Mouse (Mus musculus) thymus, adult 2 months (tissue): ENCODE data around the gene Acap1. TPM values are rescaled to one million over a fixed set of nuclear protein-coding genes. Genes with fewer than 3 reads are reported as not detected.
"Not testable (repeated sequence)": the region's sequence is repeated elsewhere in the genome, so short reads cannot be mapped to it uniquely, and the experiment has no call there.

ENCODE experiments used
- DNase-seq: peaks from one replicate; pipeline ENCODE4 v3.0.0; 2021
- H3K27ac ChIP-seq: fragments of 200-500 bp; 2 replicates; pipeline ENCODE4 v1.5.1; 2012; ENCODE audit warnings: low read length, control low read depth; ENCODE audit not compliant: control insufficient read depth, insufficient read depth
- H3K27me3 ChIP-seq: fragments of 200-500 bp; 2 replicates; pipeline ENCODE4 v1.6.1; 2012; ENCODE audit warnings: mild to moderate bottlenecking, low read length, moderate library complexity, mixed read lengths; ENCODE audit not compliant: control insufficient read depth, insufficient read depth
- H3K36me3 ChIP-seq: fragments of 200-500 bp; 2 replicates; pipeline ENCODE4 v1.6.1; 2012; ENCODE audit warnings: mild to moderate bottlenecking, low read length, moderate library complexity; ENCODE audit not compliant: control insufficient read depth, insufficient read depth
- H3K4me1 ChIP-seq: fragments of 200-500 bp; replicated peaks from 2 replicates; pipeline ENCODE4 v1.6.1; 2012; ENCODE audit warnings: low read length; ENCODE audit not compliant: control insufficient read depth, insufficient read depth
- H3K4me3 ChIP-seq: fragments of 200-500 bp; 2 replicates; pipeline ENCODE4 v1.5.1; 2012; ENCODE audit warnings: mild to moderate bottlenecking, low read length, control low read depth, moderate library complexity; ENCODE audit not compliant: control insufficient read depth, insufficient read depth
- CTCF ChIP-seq: fragments of 200-500 bp; IDR thresholded peaks from 2 replicates; pipeline ENCODE4 v1.5.1; 2012; ENCODE audit warnings: mild to moderate bottlenecking, control low read depth, low read length, moderate library complexity, borderline replicate concordance; ENCODE audit not compliant: control insufficient read depth, poor library complexity, insufficient read depth; ENCODE audit errors: extremely low read depth
- POLR2A ChIP-seq: fragments of 200-500 bp; IDR thresholded peaks from 2 replicates; pipeline ENCODE4 v1.6.1; 2012; ENCODE audit warnings: mild to moderate bottlenecking, low read length, control low read depth, moderate library complexity; ENCODE audit not compliant: control insufficient read depth, poor library complexity, insufficient read depth; ENCODE audit errors: extremely low read depth
- WGBS: fragments of 180-500 bp; shearing (Covaris S2); methylation state at CpG from one replicate; pipeline ENCODE4 v1.1.7; 2018; 5-methylcytosine and 5-hydroxymethylcytosine counted together
- polyA plus RNA-seq: library from polyadenylated mRNA; depleted of rRNA; stranded (reverse); fragments of >200 nt; gene quantifications from 2 replicates; pipeline ENCODE4 v1.2.3, GENCODE M21; 2012

Acap1 gene
- polyA plus RNA-seq, 1 experiment, result 462 TPM

DNA sequence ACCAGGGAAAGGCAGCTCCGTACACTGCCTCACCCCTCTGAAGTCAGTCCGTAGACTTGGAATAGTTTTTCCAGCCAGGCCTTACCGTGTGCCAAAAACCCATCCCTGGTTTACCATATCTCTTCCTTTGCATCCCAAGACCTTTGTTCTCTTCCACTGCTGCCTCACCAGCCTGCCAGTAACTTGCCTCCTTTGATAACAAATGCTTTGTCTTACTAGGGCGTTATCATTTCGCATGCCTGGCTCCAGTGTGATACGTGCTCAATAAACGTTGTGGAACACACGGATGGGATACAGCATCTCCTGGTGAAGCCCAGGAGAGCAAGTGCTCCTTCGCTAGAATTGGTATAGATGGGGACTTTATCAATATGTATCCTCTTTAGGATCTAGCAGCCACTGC, 28.0 kb downstream of the Acap1 start:
- TF ChIP-seq CTCF (no peak), POLR2A (no peak)
- H3K27ac ChIP-seq, result no peak overlapping the region
- 90% methylated on average over 9 of the region's 9 CpGs for WGBS
- no peak for DNase-seq
- H3K27me3 ChIP-seq, result no peaks in the 10 kb centered on the region
- no peaks in the 10 kb centered on the region for H3K36me3 ChIP-seq
- H3K4me3 ChIP-seq, result no peak overlapping the region
- no peaks in the 10 kb centered on the region for H3K4me1 ChIP-seq

DNA sequence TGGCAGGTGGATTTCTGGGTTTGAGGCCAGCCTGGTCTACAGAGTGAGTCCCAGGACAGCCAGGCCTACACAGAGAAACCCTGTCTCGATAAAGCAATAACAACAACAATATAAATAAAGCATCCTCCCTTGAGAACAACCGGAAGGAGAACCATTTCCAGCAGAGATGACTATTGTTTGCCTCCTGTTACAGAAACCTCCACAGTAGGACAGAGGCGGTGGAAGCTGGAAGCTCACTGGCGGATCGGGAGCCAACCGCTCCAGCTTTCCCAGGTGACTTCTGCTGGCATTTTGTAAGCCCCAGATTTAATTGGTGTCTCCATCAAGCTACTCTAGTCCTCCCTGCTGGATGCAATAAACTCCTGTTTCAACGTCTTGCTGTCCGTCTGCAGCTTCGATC, 29.8 kb downstream of the Acap1 start:
- Histone ChIP-seq H3K27me3 (no peaks in the 10 kb centered on the region), H3K36me3 (no peaks in the 10 kb centered on the region), H3K4me1 (no peaks in the 10 kb centered on the region), H3K4me3 (no peak overlapping the region), H3K27ac (no peak overlapping the region)
- TF ChIP-seq CTCF, result no peak
- no peak for TF ChIP-seq POLR2A
- 96% methylated on average over 9 of the region's 9 CpGs for WGBS
- no peak for DNase-seq

- H3K4me1 ChIP-seq, result no peaks in the 10 kb centered on the region
- TF ChIP-seq CTCF (no peak), POLR2A (no peak)
These were observed 31.0 kb downstream of the Acap1 start for GRCm38 (mm10) chr11:69864138-69864860.

GRCm38 (mm10) chr11:69863729-69864128, 31.6 kb downstream of the Acap1 start:
- H3K4me1 ChIP-seq, H3K27ac ChIP-seq, H3K27me3 ChIP-seq, DNase-seq, H3K4me3 ChIP-seq, H3K36me3 ChIP-seq: not testable (repeated sequence)
- 85% methylated on average over 3 of the region's 3 CpGs for WGBS

More at GRCm38 (mm10) chr11:69864138-69864860, 31.0 kb downstream of the Acap1 start:
- no peaks in the 10 kb centered on the region for H3K36me3 ChIP-seq
- no peak for DNase-seq
- WGBS, result 53% methylated on average over 8 of the region's 8 CpGs
- no peak overlapping the region for H3K4me3 ChIP-seq
- H3K27ac ChIP-seq, result no peak overlapping the region
- no peaks in the 10 kb centered on the region for H3K27me3 ChIP-seq

DNA sequence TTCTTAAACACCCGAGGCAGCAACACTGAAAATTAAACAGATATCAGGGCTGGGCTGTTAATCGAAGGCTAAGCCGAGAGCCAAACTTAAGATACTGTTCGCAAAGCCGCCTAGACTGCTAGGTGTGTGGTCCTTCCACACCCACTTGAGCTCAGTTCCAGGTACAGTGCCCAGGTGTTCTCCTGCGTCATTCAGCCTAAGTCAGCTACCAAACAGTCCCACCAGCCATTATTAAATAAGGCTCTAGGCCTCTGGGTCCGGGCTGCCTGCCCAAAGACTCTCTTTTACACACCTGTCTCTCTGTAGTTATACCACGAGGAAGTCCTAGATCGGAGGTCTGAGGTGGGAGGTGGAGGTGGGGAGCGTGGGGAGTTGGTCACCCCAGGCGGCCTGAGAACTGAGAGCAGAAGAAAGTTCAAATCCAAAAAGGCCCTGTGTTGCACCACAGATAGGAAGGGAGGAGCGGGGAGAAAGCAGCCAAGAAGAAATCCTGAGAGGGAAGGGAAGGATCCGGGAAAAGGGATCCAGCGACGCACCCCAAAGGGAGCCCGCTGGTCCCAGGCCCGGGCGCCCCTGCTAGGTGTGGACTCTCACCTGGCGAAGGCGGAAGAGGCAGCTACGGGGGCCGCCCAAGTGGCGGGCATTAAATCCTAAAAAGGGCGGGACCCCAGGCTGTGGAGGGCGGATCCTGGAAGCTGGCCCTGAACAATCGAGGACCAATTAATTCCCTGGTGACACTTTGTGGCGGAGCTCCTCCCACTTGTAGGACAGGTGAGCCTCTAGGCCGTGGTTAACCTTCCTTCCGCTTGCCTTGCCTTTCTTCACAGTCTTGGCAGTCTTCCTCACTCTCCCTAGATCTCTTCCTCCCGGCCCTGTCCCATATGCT, 37.0 kb downstream of the Acap1 start, which contains the start of gene Tnk1:
Tnk1 (minus strand) TSS at position 618 of the 886 bp plus-strand sequence.
- no peak within 1 kb of the TSS for H3K4me3 ChIP-seq
- no peaks in the 10 kb centered on the region for H3K27me3 ChIP-seq
- no peak for TF ChIP-seq CTCF
- no peak for TF ChIP-seq POLR2A
- 81% methylated on average over 30 of the region's 30 CpGs for WGBS
- H3K4me1 ChIP-seq, result peaks cover 14% of the 10 kb centered on the region
- DNase-seq, result no peak
- no peaks in the 10 kb centered on the region for H3K36me3 ChIP-seq
- H3K27ac ChIP-seq, result no peak within 1 kb of the TSS

DNA sequence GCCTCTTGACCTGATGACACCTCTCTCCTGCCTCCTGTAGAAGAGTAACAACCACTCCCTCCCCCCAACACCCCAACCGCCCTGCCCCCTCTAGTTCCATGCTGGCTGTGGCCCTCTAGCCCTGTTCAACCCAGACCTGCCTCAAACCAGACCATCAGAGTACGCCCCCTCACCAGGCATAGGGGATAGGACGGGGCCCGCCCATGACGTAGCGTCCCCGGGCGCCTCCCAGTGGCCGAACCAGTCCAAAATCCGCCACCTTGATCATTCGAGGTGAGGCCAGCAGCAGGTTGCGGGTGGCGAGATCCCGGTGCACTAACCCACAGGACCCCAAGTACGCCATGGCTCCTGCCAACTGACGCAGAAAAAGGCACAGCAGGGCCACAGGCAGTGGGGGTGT, 40.0 kb downstream of the Acap1 start:
- peak; percentile 63 for DNase-seq
- 32% methylated on average over 16 of the region's 16 CpGs for WGBS
- no peak overlapping the region for H3K27ac ChIP-seq
- TF ChIP-seq CTCF (peak; percentile 43; the same call in 1 of the 2 replicates), POLR2A (no peak)
- no peaks in the 10 kb centered on the region for H3K27me3 ChIP-seq
- H3K36me3 ChIP-seq, result no peaks in the 10 kb centered on the region
- H3K4me3 ChIP-seq, result no peak overlapping the region
- peaks cover 24% of the 10 kb centered on the region for H3K4me1 ChIP-seq
